Mouse (Mus musculus): ENCODE data around the gene Ppp1r14a. TPM values are rescaled to one million over a fixed set of nuclear protein-coding genes. Genes with fewer than 3 reads are reported as not detected.

Gene Ppp1r14a
- polyA plus RNA-seq (2012; rRNA removed; ENCODE audit: low replicate concordance), result 9.2 and 13.8 TPM in 2 replicates

GRCm38 (mm10) chr7:29288942-29289638 is at the start of gene Ppp1r14a:
Gene Ppp1r14a, plus strand, starts transcription at chr7:29289308.

DNA sequence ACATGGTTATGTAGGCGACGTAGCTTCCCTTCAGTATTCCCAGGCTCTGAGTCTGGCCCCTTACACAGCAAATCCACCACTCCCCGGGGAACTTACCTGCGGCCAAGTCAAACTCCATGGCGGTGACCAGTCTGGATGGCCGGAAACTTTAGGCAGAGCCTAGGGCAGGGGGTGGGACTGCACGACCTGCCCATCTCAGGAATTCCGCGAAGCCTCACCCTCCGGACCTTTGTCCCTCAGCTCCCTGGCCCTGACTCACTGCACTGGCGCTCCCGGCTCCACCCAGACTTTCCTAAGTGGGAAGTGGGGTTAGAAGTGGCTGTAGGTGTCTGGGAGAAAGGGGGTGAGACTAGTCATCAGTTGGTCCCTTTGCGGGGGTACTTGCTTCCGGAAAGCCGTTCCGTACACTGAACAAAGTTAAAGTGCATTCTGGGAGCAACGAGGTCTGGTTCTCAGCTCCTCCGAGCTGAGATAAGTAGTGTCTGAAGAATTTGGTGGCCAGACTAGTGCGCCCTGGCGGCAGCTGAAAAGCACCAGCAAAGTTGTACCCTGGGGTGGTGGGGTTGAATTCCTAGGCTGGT is 40.8 kb upstream of the Ppp1r14a start, which contains the start of gene 2200002D01Rik:
Gene 2200002D01Rik (minus strand): TSS at position 206 of the 581 bp plus-strand sequence.

DNA sequence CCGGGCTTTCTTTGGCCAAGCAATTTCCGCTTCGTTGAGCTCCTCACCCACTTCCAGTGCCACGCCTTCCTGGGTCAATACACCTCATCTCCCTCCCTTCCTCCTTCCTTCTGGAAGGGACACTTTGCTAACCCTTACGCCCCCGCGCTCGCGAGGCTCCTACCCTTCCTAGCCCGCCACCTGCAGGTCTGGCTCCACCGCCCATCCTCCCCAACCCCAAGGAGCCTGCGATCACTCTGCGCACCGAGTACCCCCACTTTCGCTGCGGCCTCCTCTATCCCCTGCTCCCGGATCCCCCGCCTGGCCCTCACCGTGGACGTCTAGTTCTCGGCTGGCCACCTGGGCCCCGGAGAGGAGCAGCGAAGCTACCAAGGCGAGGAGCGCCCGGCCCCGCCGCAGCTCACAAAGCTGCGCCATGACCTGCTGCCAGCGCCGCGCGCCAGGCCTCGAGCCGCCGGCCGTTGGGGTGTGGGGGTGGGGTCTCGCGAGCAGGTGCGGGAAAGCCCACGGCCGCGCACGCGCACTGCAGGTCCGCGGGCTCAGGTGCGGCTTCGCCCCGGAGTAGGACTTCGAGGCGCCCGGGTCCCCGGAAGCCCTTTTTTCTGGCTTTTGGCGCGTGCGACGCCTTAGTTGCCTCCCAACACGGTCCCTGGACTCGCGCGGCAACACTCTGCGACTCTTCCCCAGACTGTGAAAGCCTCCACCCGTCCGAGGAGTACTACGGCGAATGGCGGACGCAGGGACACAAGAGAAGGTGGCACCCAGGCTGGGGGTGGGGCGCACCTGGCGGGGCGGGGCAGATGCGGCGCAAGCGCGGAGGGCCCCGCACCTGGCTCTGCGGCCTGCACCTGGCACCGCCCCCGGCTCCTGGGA is 7.7 kb upstream of the Ppp1r14a start, which contains the start of gene Spint2:
Gene Spint2 (minus strand): TSS at position 712 of the 873 bp plus-strand sequence.

GRCm38 (mm10) chr7:29303738-29304462 is 14.8 kb downstream of the Ppp1r14a start, which contains the start of gene Dpf1:
Gene Dpf1, plus strand, starts transcription at chr7:29303951.

Other genes with a start within 250 kb of the Ppp1r14a start
- gene Ryr1, start 164.1 kb upstream of the Ppp1r14a start, polyA plus RNA-seq (2012; rRNA removed; ENCODE audit: low replicate concordance), result 0.22 and 113 TPM in 2 replicates
- gene Rasgrp4, start 154.5 kb upstream of the Ppp1r14a start, polyA plus RNA-seq (2012; rRNA removed; ENCODE audit: low replicate concordance), result 25.0 and 28.6 TPM in 2 replicates
- gene Fam98c, start 133.1 kb upstream of the Ppp1r14a start, polyA plus RNA-seq (2012; rRNA removed; ENCODE audit: low replicate concordance), result 36.1 and 55.5 TPM in 2 replicates
- 0.88 and 3.1 TPM in 2 replicates for gene Ggn, start 119.1 kb upstream of the Ppp1r14a start, polyA plus RNA-seq (2012; rRNA removed; ENCODE audit: low replicate concordance)
- gene Spred3, start 118.9 kb upstream of the Ppp1r14a start, polyA plus RNA-seq (2012; rRNA removed; ENCODE audit: low replicate concordance), result 9.3 and 9.6 TPM in 2 replicates
- gene Psmd8, start 108.6 kb upstream of the Ppp1r14a start, polyA plus RNA-seq (2012; rRNA removed; ENCODE audit: low replicate concordance), result 153 and 255 TPM in 2 replicates
- 2.6 and 6.7 TPM in 2 replicates for gene Catsperg1, start 75.3 kb upstream of the Ppp1r14a start, polyA plus RNA-seq (2012; rRNA removed; ENCODE audit: low replicate concordance)
- 29.8 and 38.0 TPM in 2 replicates for gene Kcnk6, start 56.8 kb upstream of the Ppp1r14a start, polyA plus RNA-seq (2012; rRNA removed; ENCODE audit: low replicate concordance)
- gene Yif1b, start 51.0 kb upstream of the Ppp1r14a start, polyA plus RNA-seq (2012; rRNA removed; ENCODE audit: low replicate concordance), result 139 and 195 TPM in 2 replicates
- gene 2200002D01Rik, start 40.8 kb upstream of the Ppp1r14a start, polyA plus RNA-seq (2012; rRNA removed; ENCODE audit: low replicate concordance), result 3.4 and 6.3 TPM in 2 replicates
- 117 and 211 TPM in 2 replicates for gene Spint2, start 7.4 kb upstream of the Ppp1r14a start, polyA plus RNA-seq (2012; rRNA removed; ENCODE audit: low replicate concordance)
- gene Dpf1, start 14.6 kb downstream of the Ppp1r14a start, polyA plus RNA-seq (2012; rRNA removed; ENCODE audit: low replicate concordance), result 0.29 TPM in 2 replicates
- 53.1 and 134 TPM in 2 replicates for gene Sipa1l3, start 229.3 kb downstream of the Ppp1r14a start, polyA plus RNA-seq (2012; rRNA removed; ENCODE audit: low replicate concordance)

Data from mammary gland, adult 2 months (tissue).